Mouse (Mus musculus): ENCODE results near the gene Cep128. TPM values are rescaled to one million over a fixed set of nuclear protein-coding genes. Genes with fewer than 3 reads are reported as not detected.

Gene Cep128
- total and polyA plus RNA-seq, 2 experiments from 2014 or later = 15.1 to 17.4 TPM

DNA sequence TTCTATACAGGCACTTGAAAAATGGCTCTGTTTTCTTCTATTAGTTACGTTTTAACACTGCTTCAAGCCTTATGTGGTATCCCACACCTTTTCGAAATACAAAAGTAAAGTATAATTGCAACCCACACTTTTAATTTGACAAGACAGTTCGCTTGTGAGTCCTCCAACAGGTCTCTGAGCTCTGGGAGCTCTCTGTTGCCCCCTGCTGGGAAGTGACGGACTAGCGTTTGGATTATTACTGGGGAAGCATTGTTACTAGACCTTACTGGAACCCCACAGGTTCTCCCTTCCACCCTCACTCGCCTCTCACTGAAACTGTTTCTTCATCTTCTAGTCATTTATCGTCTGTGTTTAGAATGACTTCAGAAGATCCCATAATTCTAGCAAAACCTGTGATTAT, 34.6 kb upstream of the Cep128 start:
- Histone ChIP-seq H3K9ac (replicated peaks; ENCODE audit: low read depth, low read length) (no peak overlapping the region), H3K9me3 (replicated peaks; ENCODE audit: control insufficient read depth, low read length) (no peaks in the 10 kb centered on the region), H3K27ac (ENCODE audit: low read depth) (no peak overlapping the region), H3K36me3 (replicated peaks; ENCODE audit: control insufficient read depth, insufficient read depth, low read length) (no peaks in the 10 kb centered on the region), H3K4me2 (ENCODE audit: low read depth, low read length) (no peak overlapping the region), H3K27me3 (ENCODE audit: control insufficient read depth, insufficient read depth, low read length) (no peaks in the 10 kb centered on the region), H3K4me1 (ENCODE audit: control insufficient read depth, insufficient read depth) (no peaks in the 10 kb centered on the region), H3K4me3 (ENCODE audit: low read depth, low read length) (no peak overlapping the region)
- DNase-seq (ENCODE audit: low spot score) (peak; percentile 14), ATAC-seq (ENCODE audit: insufficient read depth, low read depth) (no peak)
- WGBS = 44% methylated on average over 7 of the region's 7 CpGs
- peak; percentile 62 for TF ChIP-seq CTCF (IDR thresholded peaks at IDR 0.05; ENCODE audit: low read depth)
- no peak for TF ChIP-seq EP300 (IDR thresholded peaks at IDR 0.05; ENCODE audit: low read depth)

DNA sequence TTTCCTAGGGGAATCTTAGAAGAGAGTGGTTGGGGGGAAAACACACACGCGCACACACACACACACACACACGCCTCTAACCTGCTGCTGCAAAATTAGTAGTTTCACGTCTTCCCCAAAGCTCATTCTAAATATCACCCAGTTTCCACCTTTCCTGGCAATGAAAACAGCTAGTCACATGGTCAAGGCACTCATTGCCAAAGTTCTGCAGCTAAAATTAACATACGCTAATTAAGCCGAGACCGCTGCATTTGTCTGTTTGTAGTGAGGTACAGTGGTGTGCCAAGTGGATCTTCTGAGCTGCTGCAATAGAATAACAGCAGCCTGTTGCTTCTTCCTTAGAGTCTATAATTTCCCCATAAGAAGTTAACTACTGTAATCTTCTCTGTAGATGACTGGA, 32.6 kb upstream of the Cep128 start:
- no peak for TF ChIP-seq EP300 (IDR thresholded peaks at IDR 0.05; ENCODE audit: low read depth)
- TF ChIP-seq CTCF (IDR thresholded peaks at IDR 0.05; ENCODE audit: low read depth) = no peak
- no peak overlapping the region for H3K4me3 ChIP-seq (ENCODE audit: low read depth, low read length)
- no peaks in the 10 kb centered on the region for H3K9me3 ChIP-seq (replicated peaks; ENCODE audit: control insufficient read depth, low read length)
- H3K9ac ChIP-seq (replicated peaks; ENCODE audit: low read depth, low read length) = no peak overlapping the region
- no peaks in the 10 kb centered on the region for H3K36me3 ChIP-seq (replicated peaks; ENCODE audit: control insufficient read depth, insufficient read depth, low read length)
- H3K4me1 ChIP-seq (ENCODE audit: control insufficient read depth, insufficient read depth) = no peaks in the 10 kb centered on the region
- no peak for ATAC-seq (ENCODE audit: insufficient read depth, low read depth)
- 78% methylated on average over 7 of the region's 7 CpGs for WGBS
- no peak overlapping the region for H3K4me2 ChIP-seq (ENCODE audit: low read depth, low read length)
- no peak overlapping the region for H3K27ac ChIP-seq (ENCODE audit: low read depth)
- no peak for DNase-seq (ENCODE audit: low spot score)
- no peaks in the 10 kb centered on the region for H3K27me3 ChIP-seq (ENCODE audit: control insufficient read depth, insufficient read depth, low read length)

DNA sequence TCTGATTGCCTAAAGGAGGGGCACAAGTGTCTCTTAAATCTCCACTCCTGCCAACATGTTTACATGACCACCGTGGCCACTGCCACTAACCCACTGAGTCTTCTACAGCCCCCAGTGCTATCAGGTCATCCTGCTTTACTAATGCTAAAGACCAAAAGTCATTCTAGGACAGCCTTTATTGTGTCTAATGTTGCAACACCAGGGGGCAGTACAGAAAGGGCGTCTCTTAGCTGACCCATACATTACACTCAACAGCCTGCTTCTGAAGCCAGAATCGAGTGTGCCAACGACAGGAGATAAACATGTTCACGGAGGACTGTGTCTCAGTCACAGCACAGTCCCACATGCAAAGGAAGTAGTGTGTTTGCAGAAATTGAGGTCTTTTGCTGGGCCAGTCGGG, 30.9 kb upstream of the Cep128 start:
- H3K4me3 ChIP-seq (ENCODE audit: low read depth, low read length) = no peak overlapping the region
- H3K27ac ChIP-seq (ENCODE audit: low read depth) = no peak overlapping the region
- no peak for TF ChIP-seq EP300 (IDR thresholded peaks at IDR 0.05; ENCODE audit: low read depth)
- no peak for TF ChIP-seq CTCF (IDR thresholded peaks at IDR 0.05; ENCODE audit: low read depth)
- WGBS = 60% methylated on average over 6 of the region's 6 CpGs
- H3K9ac ChIP-seq (replicated peaks; ENCODE audit: low read depth, low read length) = no peak overlapping the region
- no peak for ATAC-seq (ENCODE audit: insufficient read depth, low read depth)
- H3K4me2 ChIP-seq (ENCODE audit: low read depth, low read length) = no peak overlapping the region
- no peaks in the 10 kb centered on the region for H3K9me3 ChIP-seq (replicated peaks; ENCODE audit: control insufficient read depth, low read length)
- no peaks in the 10 kb centered on the region for H3K4me1 ChIP-seq (ENCODE audit: control insufficient read depth, insufficient read depth)
- no peaks in the 10 kb centered on the region for H3K27me3 ChIP-seq (ENCODE audit: control insufficient read depth, insufficient read depth, low read length)
- no peaks in the 10 kb centered on the region for H3K36me3 ChIP-seq (replicated peaks; ENCODE audit: control insufficient read depth, insufficient read depth, low read length)
- no peak for DNase-seq (ENCODE audit: low spot score)

DNA sequence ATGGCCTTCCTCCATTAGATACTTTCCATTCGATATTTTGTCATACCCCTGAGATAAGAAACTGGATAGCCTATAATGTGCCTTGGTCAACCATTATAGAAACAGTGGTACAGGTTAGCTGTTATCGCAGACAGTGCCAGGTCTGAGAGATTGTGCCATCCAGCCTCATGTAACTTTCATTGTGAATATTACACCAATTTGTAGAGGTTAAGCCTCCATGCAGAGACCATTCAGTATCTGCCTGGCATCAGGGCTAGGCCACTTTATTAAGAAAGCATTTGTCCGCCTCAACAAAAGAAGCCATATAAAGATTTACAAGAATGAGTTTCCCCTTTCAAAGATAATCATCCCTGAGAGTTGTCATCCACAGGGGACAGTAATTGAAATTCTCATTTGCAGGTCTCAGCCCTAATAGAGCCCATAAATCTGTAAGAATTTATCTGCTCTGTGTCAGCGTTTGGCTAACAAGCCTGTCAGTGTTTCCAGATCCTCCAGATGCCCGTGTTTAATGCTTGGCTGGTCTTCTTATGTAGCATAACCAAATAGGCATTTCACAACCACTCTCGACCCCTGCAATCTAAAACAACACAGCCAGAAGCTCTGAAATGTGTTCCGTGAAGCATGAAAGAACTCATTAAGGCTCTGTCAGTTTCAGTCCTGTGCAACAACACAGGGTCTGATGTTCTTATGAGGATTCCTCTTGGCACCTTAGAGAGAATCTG, 28.4 kb upstream of the Cep128 start:
- H3K27ac ChIP-seq (ENCODE audit: low read depth) = no peak overlapping the region
- TF ChIP-seq CTCF (IDR thresholded peaks at IDR 0.05; ENCODE audit: low read depth) = no peak
- TF ChIP-seq EP300 (IDR thresholded peaks at IDR 0.05; ENCODE audit: low read depth) = no peak
- H3K27me3 ChIP-seq (ENCODE audit: control insufficient read depth, insufficient read depth, low read length) = no peaks in the 10 kb centered on the region
- no peak for DNase-seq (ENCODE audit: low spot score)
- H3K4me2 ChIP-seq (ENCODE audit: low read depth, low read length) = no peak overlapping the region
- H3K9me3 ChIP-seq (replicated peaks; ENCODE audit: control insufficient read depth, low read length) = no peaks in the 10 kb centered on the region
- 65% methylated on average over 7 of the region's 7 CpGs for WGBS
- no peaks in the 10 kb centered on the region for H3K36me3 ChIP-seq (replicated peaks; ENCODE audit: control insufficient read depth, insufficient read depth, low read length)
- H3K4me1 ChIP-seq (ENCODE audit: control insufficient read depth, insufficient read depth) = no peaks in the 10 kb centered on the region
- no peak for ATAC-seq (ENCODE audit: insufficient read depth, low read depth)
- no peak overlapping the region for H3K9ac ChIP-seq (replicated peaks; ENCODE audit: low read depth, low read length)
- H3K4me3 ChIP-seq (ENCODE audit: low read depth, low read length) = no peak overlapping the region

DNA sequence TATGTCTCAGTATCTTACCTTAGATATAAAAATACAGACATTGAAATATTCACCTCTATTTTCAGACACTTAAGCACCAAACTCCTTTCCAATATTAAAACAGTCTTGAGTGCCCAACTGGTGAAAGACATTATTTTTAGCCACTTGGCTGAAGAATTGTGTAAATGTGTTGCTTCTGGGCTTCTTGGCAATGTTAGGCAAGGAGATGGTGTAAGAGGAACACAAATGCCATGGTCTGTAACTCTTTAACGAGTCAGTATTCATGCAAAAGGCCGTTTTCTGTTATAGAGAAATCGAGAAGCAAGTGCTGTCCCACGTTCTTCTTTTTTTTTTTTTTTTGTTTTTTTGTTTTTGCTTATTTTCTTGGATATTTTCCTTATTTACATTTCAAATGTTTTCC, 26.1 kb upstream of the Cep128 start:
- DNase-seq (ENCODE audit: low spot score) (no peak), ATAC-seq (ENCODE audit: insufficient read depth, low read depth) (no peak)
- Histone ChIP-seq H3K9me3 (replicated peaks; ENCODE audit: control insufficient read depth, low read length) (no peaks in the 10 kb centered on the region), H3K4me2 (ENCODE audit: low read depth, low read length) (no peak overlapping the region), H3K9ac (replicated peaks; ENCODE audit: low read depth, low read length) (no peak overlapping the region), H3K4me1 (ENCODE audit: control insufficient read depth, insufficient read depth) (no peaks in the 10 kb centered on the region), H3K4me3 (ENCODE audit: low read depth, low read length) (no peak overlapping the region), H3K27me3 (ENCODE audit: control insufficient read depth, insufficient read depth, low read length) (no peaks in the 10 kb centered on the region), H3K27ac (ENCODE audit: low read depth) (no peak overlapping the region), H3K36me3 (replicated peaks; ENCODE audit: control insufficient read depth, insufficient read depth, low read length) (no peaks in the 10 kb centered on the region)
- TF ChIP-seq CTCF (IDR thresholded peaks at IDR 0.05; ENCODE audit: low read depth) (no peak), EP300 (IDR thresholded peaks at IDR 0.05; ENCODE audit: low read depth) (no peak)
- 76% methylated on average over 4 of the region's 4 CpGs for WGBS

DNA sequence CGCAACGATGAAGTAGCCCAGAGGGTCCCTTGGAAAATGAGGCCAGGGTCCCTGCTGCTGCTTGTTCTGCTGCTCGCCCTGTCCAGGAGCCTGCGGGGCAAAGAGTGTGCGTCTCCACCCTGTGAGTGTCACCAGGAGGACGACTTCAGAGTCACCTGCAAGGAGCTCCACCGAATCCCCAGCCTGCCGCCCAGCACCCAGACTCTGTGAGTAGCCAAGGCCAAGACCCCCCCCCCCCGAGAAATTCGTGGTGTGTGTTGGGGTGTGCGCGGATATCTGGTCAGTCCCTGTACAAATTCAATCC, 16.8 kb upstream of the Cep128 start:
- Histone ChIP-seq H3K4me3 (ENCODE audit: low read depth, low read length) (peak overlapping the region; percentile 34), H3K9me3 (replicated peaks; ENCODE audit: control insufficient read depth, low read length) (no peaks in the 10 kb centered on the region), H3K27ac (ENCODE audit: low read depth) (no peak overlapping the region), H3K4me1 (ENCODE audit: control insufficient read depth, insufficient read depth) (peaks cover 5% of the 10 kb centered on the region; the same call in 1 of the 2 replicates), H3K4me2 (ENCODE audit: low read depth, low read length) (peak overlapping the region; percentile 58), H3K36me3 (replicated peaks; ENCODE audit: control insufficient read depth, insufficient read depth, low read length) (no peaks in the 10 kb centered on the region), H3K27me3 (ENCODE audit: control insufficient read depth, insufficient read depth, low read length) (peaks cover 24% of the 10 kb centered on the region), H3K9ac (replicated peaks; ENCODE audit: low read depth, low read length) (no peak overlapping the region)
- WGBS = 7% methylated on average over 12 of the region's 12 CpGs
- DNase-seq (ENCODE audit: low spot score) (no peak), ATAC-seq (ENCODE audit: insufficient read depth, low read depth) (no peak)
- TF ChIP-seq CTCF (IDR thresholded peaks at IDR 0.05; ENCODE audit: low read depth) = no peak
- TF ChIP-seq EP300 (IDR thresholded peaks at IDR 0.05; ENCODE audit: low read depth) = no peak

All from heart, postnatal 0 days (tissue).